In genomic region chr17:87532158-87532545, GRCm38 (mm10) we compare ENCODE assay signal across 8 mouse cellular contexts.
DNase-seq lines count a peak whose midpoint lies in the region; ATAC-seq and TF ChIP-seq lines count a peak whose summit lies in the region.

No protein-coding gene starts in this region.

- H3K9me3 ChIP-seq in MEL (replicated peaks; ENCODE audit: insufficient read depth, low read length): no peaks in the 10 kb centered on the region
- no peaks in the 10 kb centered on the region for H3K9me3 ChIP-seq in embryonic facial prominence, embryonic 11.5 days (replicated peaks; ENCODE audit: control insufficient read depth, low read length)
- H3K9me3 ChIP-seq in liver, embryonic 14.5 days (ENCODE audit: control insufficient read depth, low read length): no peaks in the 10 kb centered on the region
- no peaks in the 10 kb centered on the region for H3K9me3 ChIP-seq in neural tube, embryonic 14.5 days (ENCODE audit: control insufficient read depth, low read length)

- WGBS in embryonic facial prominence, embryonic 11.5 days: 8% methylated on average over 9 of the region's 9 CpGs
- 7% methylated on average over 9 of the region's 9 CpGs for WGBS in liver, embryonic 14.5 days (ENCODE audit: insufficient replicate concordance)
- WGBS in neural tube, embryonic 14.5 days: 10% methylated on average over 9 of the region's 9 CpGs

- peak overlapping the region; percentile 70 for H3K9ac ChIP-seq in MEL (ENCODE audit: control insufficient read depth, low read depth, low read length, poor library complexity, severe bottlenecking)
- H3K9ac ChIP-seq in embryonic facial prominence, embryonic 11.5 days (replicated peaks; ENCODE audit: low read length): no peak overlapping the region; the same call in 1 of the 2 replicates
- no peak overlapping the region for H3K9ac ChIP-seq in liver, embryonic 14.5 days (replicated peaks)
- H3K9ac ChIP-seq in neural tube, embryonic 14.5 days (replicated peaks; ENCODE audit: low read depth, low read length): 0 out of 2 replicates have a peak overlapping the region, but pooled peaks have one; percentile 7

- no peak for ATAC-seq in embryonic facial prominence, embryonic 11.5 days (replicated peaks; ENCODE audit: insufficient number of reproducible peaks, low FRiP score, low TSS enrichment, low read depth)
- no peak for ATAC-seq in liver, embryonic 14.5 days (ENCODE audit: insufficient read depth)
- no peak for ATAC-seq in neural tube, embryonic 14.5 days (ENCODE audit: low read depth)

- 0 out of 4 replicates have a peak, but pooled peaks of 1 of the 2 experiments have one; percentile 1 for TF ChIP-seq POLR2A in MEL (IDR thresholded peaks at IDR 0.05; ENCODE audit: control insufficient read depth in 1 of 2, insufficient read depth in 1 of 2, low read depth in 1 of 2, low read length in 2 of 2, poor library complexity in 1 of 2)

- DNase-seq in MEL (ENCODE audit: low read depth, low spot score): peak; percentile 50
- DNase-seq in embryonic facial prominence, embryonic 11.5 days (ENCODE audit: low spot score): no peak
- DNase-seq in heart, postnatal 25 days (ENCODE audit: low spot score): peak; percentile 10
- no peak for DNase-seq in liver, embryonic 14.5 days (ENCODE audit: low read depth in 3 of 3, low spot score in 3 of 3)
- DNase-seq in cerebellum, adult 9-11 months: no peak
- no peak for DNase-seq in thymus, postnatal 0 days (ENCODE audit: low spot score)
- DNase-seq in left cerebral cortex, adult 11 months (ENCODE audit: low spot score): no peak

- peak overlapping the region; percentile 52 for H3K4me2 ChIP-seq in embryonic facial prominence, embryonic 11.5 days (ENCODE audit: low read depth, low read length)
- peak overlapping the region; percentile 73 for H3K4me2 ChIP-seq in liver, embryonic 14.5 days (ENCODE audit: low read depth)
- peak overlapping the region; percentile 63 for H3K4me2 ChIP-seq in neural tube, embryonic 14.5 days (ENCODE audit: low read depth, low read length)

- H3K4me3 ChIP-seq in MEL (ENCODE audit: control insufficient read depth in 1 of 2, insufficient read depth in 1 of 2, low read depth in 2 of 2, low read length in 2 of 2): peak overlapping the region; percentile 55 to 64
- H3K4me3 ChIP-seq in embryonic facial prominence, embryonic 11.5 days (ENCODE audit: low read depth, low read length): no peak overlapping the region
- no peak overlapping the region; a peak in 2 of 4 replicates for H3K4me3 ChIP-seq in liver, embryonic 14.5 days (ENCODE audit: insufficient read depth in 1 of 2, low read depth in 2 of 2, low read length in 2 of 2)
- no peak overlapping the region for H3K4me3 ChIP-seq in neural tube, embryonic 14.5 days (ENCODE audit: low read depth, low read length)

- H3K36me3 ChIP-seq in MEL (ENCODE audit: control insufficient read depth in 1 of 2, insufficient read depth in 2 of 2, low read length in 2 of 2): no peaks in the 10 kb centered on the region; a peak in 1 of 4 replicates
- H3K36me3 ChIP-seq in embryonic facial prominence, embryonic 11.5 days (replicated peaks; ENCODE audit: control insufficient read depth, insufficient read depth, low read depth, low read length): no peaks in the 10 kb centered on the region
- no peaks in the 10 kb centered on the region for H3K36me3 ChIP-seq in liver, embryonic 14.5 days (replicated peaks; ENCODE audit: control insufficient read depth, insufficient read depth, low read depth)
- H3K36me3 ChIP-seq in neural tube, embryonic 14.5 days (ENCODE audit: control insufficient read depth, insufficient read depth, low read length): no peaks in the 10 kb centered on the region

- intact Hi-C loops in heart, postnatal 25 days (cut with DNase I): no loop called here

- no peak for TF ChIP-seq CTCF in MEL (IDR thresholded peaks at IDR 0.05 in 2 of 3, conservative IDR thresholded peaks at IDR 0.05 in 1 of 3; ENCODE audit: control insufficient read depth in 1 of 3, insufficient read depth in 1 of 3, low read depth in 2 of 3, low read length in 3 of 3, poor library complexity in 1 of 3, severe bottlenecking in 1 of 3)
- TF ChIP-seq CTCF in liver, embryonic 14.5 days (IDR thresholded peaks at IDR 0.05; ENCODE audit: low read depth): no peak

- H3K79me2 ChIP-seq in MEL (ENCODE audit: control insufficient read depth, insufficient read depth, low read length, poor library complexity): no peaks in the 10 kb centered on the region; the same call in 1 of the 2 replicates

- peaks cover 0 to 10% of the 10 kb centered on the region in 2 experiments; a peak in 3 of 4 replicates for H3K4me1 ChIP-seq in MEL (ENCODE audit: control insufficient read depth in 1 of 2, insufficient read depth in 2 of 2, low read length in 2 of 2)
- H3K4me1 ChIP-seq in embryonic facial prominence, embryonic 11.5 days (ENCODE audit: control insufficient read depth, insufficient read depth, low read length): peaks cover 2% of the 10 kb centered on the region; the same call in 1 of the 2 replicates
- peaks cover 7 to 21% of the 10 kb centered on the region in 2 experiments for H3K4me1 ChIP-seq in liver, embryonic 14.5 days (replicated peaks; ENCODE audit: control insufficient read depth in 2 of 2, insufficient read depth in 2 of 2, low read length in 1 of 2)
- H3K4me1 ChIP-seq in neural tube, embryonic 14.5 days (ENCODE audit: control insufficient read depth, insufficient read depth, low read length): peaks cover 11% of the 10 kb centered on the region; the same call in 1 of the 2 replicates

- no peak for TF ChIP-seq RAD21 in MEL (IDR thresholded peaks at IDR 0.05; ENCODE audit: low read depth, low read length)

- H3K27me3 ChIP-seq in MEL (ENCODE audit: control insufficient read depth in 1 of 2, insufficient read depth in 2 of 2, low read length in 2 of 2): no peaks in the 10 kb centered on the region
- H3K27me3 ChIP-seq in embryonic facial prominence, embryonic 11.5 days (ENCODE audit: control insufficient read depth, insufficient read depth, low read length): no peaks in the 10 kb centered on the region
- H3K27me3 ChIP-seq in liver, embryonic 14.5 days (ENCODE audit: control insufficient read depth, insufficient read depth, low read length): no peaks in the 10 kb centered on the region
- H3K27me3 ChIP-seq in neural tube, embryonic 14.5 days (ENCODE audit: control insufficient read depth, insufficient read depth, low read length): no peaks in the 10 kb centered on the region

- TF ChIP-seq EP300 in MEL (IDR thresholded peaks at IDR 0.05; ENCODE audit: low read depth in 1 of 2, low read length in 2 of 2): no peak
- TF ChIP-seq EP300 in liver, embryonic 14.5 days (IDR thresholded peaks at IDR 0.05; ENCODE audit: low read depth): no peak

- H3K27ac ChIP-seq in MEL (ENCODE audit: control insufficient read depth, low read depth, low read length): peak overlapping the region; percentile 65
- H3K27ac ChIP-seq in embryonic facial prominence, embryonic 11.5 days (replicated peaks; ENCODE audit: low read depth, low read length): no peak overlapping the region
- no peak overlapping the region for H3K27ac ChIP-seq in liver, embryonic 14.5 days
- H3K27ac ChIP-seq in neural tube, embryonic 14.5 days (ENCODE audit: low read depth, low read length): no peak overlapping the region

TF ChIP-seq in MEL, 35 proteins besides CTCF, POLR2A, EP300 and RAD21:
- no peak for TF ChIP-seq ZC3H11A (IDR thresholded peaks at IDR 0.05; ENCODE audit: low read depth, low read length)
- no peak for TF ChIP-seq TCF12 (IDR thresholded peaks at IDR 0.05; ENCODE audit: low read depth, low read length)
- TF ChIP-seq MAX (IDR thresholded peaks at IDR 0.05; ENCODE audit: low read length): no peak; the same call in 1 of the 2 replicates
- TF ChIP-seq USF2 (IDR thresholded peaks at IDR 0.05; ENCODE audit: borderline replicate concordance in 1 of 2, insufficient read depth in 1 of 2, low read depth in 1 of 2, low read length in 2 of 2): no peak
- TF ChIP-seq ELF1 (IDR thresholded peaks at IDR 0.05; ENCODE audit: low read depth, low read length): no peak
- TF ChIP-seq NELFE (IDR thresholded peaks at IDR 0.05; ENCODE audit: low read depth, low read length): no peak
- no peak for TF ChIP-seq USF1 (IDR thresholded peaks at IDR 0.05; ENCODE audit: low read depth, low read length)

Comparison
In these comparisons a context has a peak if more than half of its experiments do, and no peak if none do; other contexts are left out.
1. DNase-seq: peak in MEL (single experiment) and heart, postnatal 25 days (single experiment); none in embryonic facial prominence, embryonic 11.5 days (single experiment), liver, embryonic 14.5 days (0 of 3), cerebellum, adult 9-11 months (single experiment), thymus, postnatal 0 days (single experiment) and left cerebral cortex, adult 11 months (single experiment).
2. H3K4me3 ChIP-seq: peak in MEL (2 of 2); none in embryonic facial prominence, embryonic 11.5 days (single experiment), liver, embryonic 14.5 days (0 of 2) and neural tube, embryonic 14.5 days (single experiment).
3. H3K9ac ChIP-seq: peak in MEL (single experiment) and neural tube, embryonic 14.5 days (single experiment); none in embryonic facial prominence, embryonic 11.5 days (single experiment) and liver, embryonic 14.5 days (single experiment).
4. Peak in every context shown above with its lines, with median percentiles within 50 percentile points of each other: H3K4me2 ChIP-seq.